Mouse (Mus musculus) G1E (cell line): ENCODE measurements at regions not wholly inside any gene's neighbourhood (a gene's known extent, or its start where the extent isn't known, plus 50 kb on each side); places are given as distances from the start of the nearest gene placed in this dataset.

Experiments
- ATAC-seq: 2 replicates; pipeline ENCODE4 v1.8.0; 2016; ENCODE audit warnings: mild to moderate bottlenecking; ENCODE audit not compliant: insufficient number of reproducible peaks, poor library complexity, low FRiP score, severe bottlenecking; ENCODE audit errors: extremely low read depth
- DNase-seq: peaks from one replicate; pipeline ENCODE4 v3.0.0; 2012; ENCODE audit warnings: low spot score
- H3K27me3 ChIP-seq: 2 replicates; pipeline ENCODE4 v1.6.1; 2012; ENCODE audit warnings: mild to moderate bottlenecking, low read length, inconsistent platforms; ENCODE audit not compliant: insufficient read depth
- H3K36me3 ChIP-seq: replicated peaks from 2 replicates; pipeline ENCODE3; 2012; ENCODE audit warnings: mild to moderate bottlenecking, inconsistent platforms
- H3K4me1 ChIP-seq: 2 replicates; pipeline ENCODE4 v1.6.1; 2012; ENCODE audit warnings: low read depth, low read length, inconsistent platforms, mixed read lengths; ENCODE audit not compliant: insufficient read depth
- H3K4me3 ChIP-seq: 2 replicates; pipeline ENCODE4 v1.5.1; 2012; ENCODE audit warnings: low read depth, mild to moderate bottlenecking, inconsistent platforms, low read length, moderate library complexity, mixed read lengths
- H3K9me3 ChIP-seq: replicated peaks from 2 replicates; pipeline ENCODE4 v1.6.1; 2012; ENCODE audit warnings: inconsistent platforms
- CTCF ChIP-seq: IDR thresholded peaks from 2 replicates; pipeline ENCODE4 v1.5.1; 2012; ENCODE audit warnings: low read depth, low read length, inconsistent platforms, mixed read lengths
- GATA1 ChIP-seq: IDR thresholded peaks from 2 replicates; pipeline ENCODE4 v1.6.1; 2012; ENCODE audit warnings: borderline replicate concordance, low read length, inconsistent platforms, mixed read lengths
- GATA2 ChIP-seq: IDR thresholded peaks from 2 replicates; pipeline ENCODE4 v1.6.1; 2012; ENCODE audit warnings: low read depth, low read length, inconsistent platforms, borderline replicate concordance
- POLR2AphosphoS5 ChIP-seq: IDR thresholded peaks from 2 replicates; pipeline ENCODE4 v1.6.1; 2012; ENCODE audit warnings: low read depth, low read length, inconsistent platforms; ENCODE audit not compliant: insufficient replicate concordance
- TAL1 ChIP-seq: conservative IDR thresholded peaks from 2 replicates; pipeline ENCODE4 v1.6.1; 2012; ENCODE audit warnings: low read depth, low read length, inconsistent platforms, mixed read lengths

- Histone ChIP-seq H3K4me3 (no peak overlapping the region), H3K9me3 (no peaks in the 10 kb centered on the region), H3K4me1 (peaks cover 6% of the 10 kb centered on the region; the same call in 1 of the 2 replicates), H3K27me3 (no peaks in the 10 kb centered on the region), H3K36me3 (no peaks in the 10 kb centered on the region)
- DNase-seq (no peak), ATAC-seq (no peak)
- TF ChIP-seq GATA1, result no peak
- TF ChIP-seq TAL1, result no peak
- TF ChIP-seq GATA2, result no peak
- no peak for TF ChIP-seq CTCF
- no peak for TF ChIP-seq POLR2AphosphoS5
Measured at GRCm38 (mm10) chr15:5504502-5504901, 260.5 kb upstream of the Ptger4 start.

GRCm38 (mm10) chr15:5506848-5507544 is 263.0 kb upstream of the Ptger4 start:
- ATAC-seq (no peak; the same call in 1 of the 2 replicates), DNase-seq (no peak)
- no peaks in the 10 kb centered on the region for H3K27me3 ChIP-seq
- TF ChIP-seq CTCF (no peak), GATA2 (no peak), TAL1 (no peak), POLR2AphosphoS5 (no peak), GATA1 (no peak)
- H3K36me3 ChIP-seq, result no peaks in the 10 kb centered on the region
- no peak overlapping the region for H3K4me3 ChIP-seq
- H3K4me1 ChIP-seq, result peaks cover 14% of the 10 kb centered on the region
- no peaks in the 10 kb centered on the region for H3K9me3 ChIP-seq

GRCm38 (mm10) chr15:5507545-5507913 is 263.5 kb upstream of the Ptger4 start:
- peaks cover 14% of the 10 kb centered on the region for H3K4me1 ChIP-seq
- no peaks in the 10 kb centered on the region for H3K9me3 ChIP-seq
- no peaks in the 10 kb centered on the region for H3K36me3 ChIP-seq
- no peak for DNase-seq
- no peaks in the 10 kb centered on the region for H3K27me3 ChIP-seq
- no peak overlapping the region for H3K4me3 ChIP-seq
- TF ChIP-seq GATA1, result no peak
- TF ChIP-seq CTCF, result no peak
- TF ChIP-seq GATA2, result no peak
- TF ChIP-seq TAL1, result no peak
- TF ChIP-seq POLR2AphosphoS5, result no peak
- peak; percentile 47; the same call in 1 of the 2 replicates for ATAC-seq

GRCm38 (mm10) chr15:5510056-5510455 is 266.1 kb upstream of the Ptger4 start:
- no peaks in the 10 kb centered on the region for H3K36me3 ChIP-seq
- ATAC-seq (no peak), DNase-seq (no peak)
- H3K27me3 ChIP-seq, result no peaks in the 10 kb centered on the region
- no peak overlapping the region for H3K4me3 ChIP-seq
- H3K9me3 ChIP-seq, result no peaks in the 10 kb centered on the region
- TF ChIP-seq TAL1, result no peak
- TF ChIP-seq POLR2AphosphoS5, result no peak
- no peak for TF ChIP-seq CTCF
- TF ChIP-seq GATA2, result no peak
- peaks cover 35% of the 10 kb centered on the region for H3K4me1 ChIP-seq

GRCm38 (mm10) chr15:5511046-5511445 is 267.1 kb upstream of the Ptger4 start:
- DNase-seq (no peak), ATAC-seq (no peak)
- Histone ChIP-seq H3K9me3 (no peaks in the 10 kb centered on the region), H3K36me3 (no peaks in the 10 kb centered on the region), H3K27me3 (no peaks in the 10 kb centered on the region), H3K4me1 (peaks cover 39% of the 10 kb centered on the region), H3K4me3 (no peak overlapping the region)
- TF ChIP-seq POLR2AphosphoS5 (no peak), GATA1 (no peak), GATA2 (no peak), CTCF (no peak), TAL1 (no peak)

- no peak for DNase-seq
- TF ChIP-seq GATA2 (no peak), CTCF (no peak), TAL1 (no peak), POLR2AphosphoS5 (no peak), GATA1 (no peak)
- Histone ChIP-seq H3K36me3 (no peaks in the 10 kb centered on the region), H3K9me3 (no peaks in the 10 kb centered on the region), H3K4me1 (peaks cover 42% of the 10 kb centered on the region), H3K27me3 (no peaks in the 10 kb centered on the region), H3K4me3 (no peak overlapping the region)
- ATAC-seq, result no peak
Measured at GRCm38 (mm10) chr15:5512546-5512945, 268.6 kb upstream of the Ptger4 start.
